In the genomic region with DNA sequence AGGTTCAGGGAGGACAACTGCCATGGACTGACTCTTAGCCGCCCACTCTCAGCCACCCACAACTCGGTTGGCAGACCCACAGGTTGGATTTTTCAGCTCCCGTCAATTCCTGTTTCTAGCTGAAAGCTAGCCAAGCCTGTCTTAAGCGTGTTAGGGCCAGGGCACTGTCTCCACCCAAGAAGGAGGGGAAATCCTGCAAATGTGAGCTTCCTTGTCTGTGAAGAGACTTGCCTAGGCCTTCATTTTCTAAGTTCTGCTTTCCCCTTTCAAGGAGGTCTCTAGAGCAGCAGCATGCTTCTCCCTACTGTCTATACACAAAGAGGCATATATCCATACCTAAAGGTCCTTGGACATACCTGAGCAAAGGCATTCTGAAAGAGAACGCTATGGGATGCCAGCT, we compare ENCODE assay signal across 8 mouse cellular contexts. TPM values are rescaled to one million over a fixed set of nuclear protein-coding genes. Genes with fewer than 3 reads are reported as not detected.
DNase-seq lines count a peak whose midpoint lies in the region; ATAC-seq lines count a peak whose summit lies in the region.

No protein-coding gene starts in this region.

- peak overlapping the region; percentile 48 for H3K4me3 ChIP-seq in forebrain, embryonic 13.5 days
- H3K4me3 ChIP-seq in forebrain, embryonic 11.5 days (ENCODE audit: low read depth, low read length) = no peak overlapping the region
- H3K4me3 ChIP-seq in midbrain, embryonic 12.5 days = peak overlapping the region; percentile 55
- H3K4me3 ChIP-seq in intestine, embryonic 15.5 days (replicated peaks) = no peak overlapping the region

- H3K4me2 ChIP-seq in forebrain, embryonic 13.5 days = peak overlapping the region; percentile 54
- no peak overlapping the region for H3K4me2 ChIP-seq in forebrain, embryonic 11.5 days (ENCODE audit: low read depth, low read length, severe bottlenecking)
- H3K4me2 ChIP-seq in midbrain, embryonic 12.5 days (replicated peaks) = peak overlapping the region; percentile 47
- no peak overlapping the region for H3K4me2 ChIP-seq in intestine, embryonic 15.5 days (replicated peaks)

- peaks cover 15% of the 10 kb centered on the region for H3K36me3 ChIP-seq in forebrain, embryonic 13.5 days (ENCODE audit: poor library complexity, severe bottlenecking)
- no peaks in the 10 kb centered on the region for H3K36me3 ChIP-seq in forebrain, embryonic 11.5 days (ENCODE audit: control insufficient read depth, insufficient read depth, low read length)
- H3K36me3 ChIP-seq in midbrain, embryonic 12.5 days = 0 out of 2 replicates have a peak, but pooled peaks cover 7% of the 10 kb centered on the region
- H3K36me3 ChIP-seq in intestine, embryonic 15.5 days = no peaks in the 10 kb centered on the region

- no peak for DNase-seq in forebrain, embryonic 11.5 days (ENCODE audit: low spot score)
- peak; percentile 24 for DNase-seq in right cerebral cortex, adult 18-20 months
- no peak for DNase-seq in right cerebral cortex, postnatal 14 days
- DNase-seq in natural killer cell, adult 2 months (ENCODE audit: low spot score in 2 of 2) = no peak
- DNase-seq in heart, postnatal 14 days = no peak

- no peaks in the 10 kb centered on the region for H3K27me3 ChIP-seq in forebrain, embryonic 13.5 days
- H3K27me3 ChIP-seq in forebrain, embryonic 11.5 days (ENCODE audit: control insufficient read depth, insufficient read depth, low read length) = no peaks in the 10 kb centered on the region
- H3K27me3 ChIP-seq in midbrain, embryonic 12.5 days = no peaks in the 10 kb centered on the region
- no peaks in the 10 kb centered on the region for H3K27me3 ChIP-seq in intestine, embryonic 15.5 days (replicated peaks)

- peaks cover 8% of the 10 kb centered on the region for H3K4me1 ChIP-seq in forebrain, embryonic 13.5 days
- no peaks in the 10 kb centered on the region for H3K4me1 ChIP-seq in forebrain, embryonic 11.5 days (replicated peaks; ENCODE audit: control insufficient read depth, insufficient read depth, low read length)
- H3K4me1 ChIP-seq in midbrain, embryonic 12.5 days = no peaks in the 10 kb centered on the region
- no peaks in the 10 kb centered on the region for H3K4me1 ChIP-seq in intestine, embryonic 15.5 days (replicated peaks)

- no peak for ATAC-seq in forebrain, embryonic 13.5 days
- ATAC-seq in forebrain, embryonic 11.5 days (replicated peaks; ENCODE audit: low FRiP score) = no peak
- ATAC-seq in midbrain, embryonic 12.5 days (ENCODE audit: low FRiP score, low read depth) = no peak
- no peak for ATAC-seq in intestine, embryonic 15.5 days

- peak overlapping the region; percentile 58 for H3K9ac ChIP-seq in forebrain, embryonic 13.5 days
- H3K9ac ChIP-seq in forebrain, embryonic 11.5 days (ENCODE audit: low read length) = no peak overlapping the region
- no peak overlapping the region for H3K9ac ChIP-seq in midbrain, embryonic 12.5 days (replicated peaks)
- H3K9ac ChIP-seq in intestine, embryonic 15.5 days = no peak overlapping the region

- intact Hi-C loops in heart, postnatal 14 days (cut with DNase I) = loop anchor here (10.0 kb wide), 1 partner anchor 211 kb away; no protein-coding TSS in a partner anchor

- no peaks in the 10 kb centered on the region for H3K9me3 ChIP-seq in forebrain, embryonic 13.5 days (replicated peaks)
- no peaks in the 10 kb centered on the region for H3K9me3 ChIP-seq in forebrain, embryonic 11.5 days (ENCODE audit: control insufficient read depth, low read length)
- H3K9me3 ChIP-seq in midbrain, embryonic 12.5 days = no peaks in the 10 kb centered on the region
- H3K9me3 ChIP-seq in intestine, embryonic 15.5 days = no peaks in the 10 kb centered on the region

- 88% methylated on average over 5 of the region's 5 CpGs for WGBS in forebrain, embryonic 13.5 days
- WGBS in forebrain, embryonic 11.5 days = 94% methylated on average over 5 of the region's 5 CpGs
- 86% methylated on average over 5 of the region's 5 CpGs for WGBS in midbrain, embryonic 12.5 days
- WGBS in intestine, embryonic 15.5 days = 85% methylated on average over 5 of the region's 5 CpGs

- H3K27ac ChIP-seq in forebrain, embryonic 13.5 days = no peak overlapping the region
- H3K27ac ChIP-seq in forebrain, embryonic 11.5 days (ENCODE audit: low read depth, low read length) = no peak overlapping the region
- no peak overlapping the region for H3K27ac ChIP-seq in midbrain, embryonic 12.5 days (replicated peaks)
- H3K27ac ChIP-seq in intestine, embryonic 15.5 days = no peak overlapping the region

RNA-seq across cellular contexts. Expression of gene Ids, which starts 1.4 kb away (rescaled TPM):
- polyA plus RNA-seq in forebrain, embryonic 13.5 days (2015; fragmentation: Nextera tagmentation; extraction: Ambion mirVana) = 10.1 and 10.3 TPM in 2 replicates
- polyA plus RNA-seq in forebrain, embryonic 11.5 days (2014; fragmentation: Nextera tagmentation; extraction: Ambion mirVana) = 2.6 and 2.7 TPM in 2 replicates
- 4.8 and 5.8 TPM in 2 replicates for polyA plus RNA-seq in midbrain, embryonic 12.5 days (2016; fragmentation: Nextera tagmentation; extraction: Ambion mirVana)
- polyA plus RNA-seq in intestine, embryonic 15.5 days (2015; fragmentation: Nextera tagmentation; extraction: Ambion mirVana) = 2.1 and 3.1 TPM in 2 replicates
- total RNA-seq in heart, postnatal 14 days (2021) = 10 to 100 TPM; 19.5 to 21.8 TPM

RNA-seq across cellular contexts. Expression of gene 1110012L19Rik, which starts 22.2 kb away (rescaled TPM):
- polyA plus RNA-seq in forebrain, embryonic 13.5 days (2015; fragmentation: Nextera tagmentation; extraction: Ambion mirVana) = 33.2 and 35.5 TPM in 2 replicates
- polyA plus RNA-seq in forebrain, embryonic 11.5 days (2014; fragmentation: Nextera tagmentation; extraction: Ambion mirVana) = 22.3 and 26.5 TPM in 2 replicates
- 28.0 and 29.1 TPM in 2 replicates for polyA plus RNA-seq in midbrain, embryonic 12.5 days (2016; fragmentation: Nextera tagmentation; extraction: Ambion mirVana)
- polyA plus RNA-seq in intestine, embryonic 15.5 days (2015; fragmentation: Nextera tagmentation; extraction: Ambion mirVana) = 29.9 and 31.6 TPM in 2 replicates
- total RNA-seq in heart, postnatal 14 days (2021) = 10 to 100 TPM; 11.2 to 15.4 TPM

Comparison
In these comparisons a context has a peak if more than half of its experiments do, and no peak if none do; other contexts are left out.
1. H3K4me2 ChIP-seq: peak in forebrain, embryonic 13.5 days (single experiment) and midbrain, embryonic 12.5 days (single experiment); none in forebrain, embryonic 11.5 days (single experiment) and intestine, embryonic 15.5 days (single experiment).
2. H3K4me3 ChIP-seq: peak in forebrain, embryonic 13.5 days (single experiment) and midbrain, embryonic 12.5 days (single experiment); none in forebrain, embryonic 11.5 days (single experiment) and intestine, embryonic 15.5 days (single experiment).